Mouse (Mus musculus): ENCODE data around the gene Cadps2.

The Cadps2 gene

GRCm38 (mm10) chr6:23250288-23250955 lies 588.8 kb downstream of the Cadps2 start:
- no peak for DNase-seq

GRCm38 (mm10) chr6:23249616-23250287 lies 589.5 kb downstream of the Cadps2 start:
- peak in 1 of 2 experiments; percentile 28 for DNase-seq

GRCm38 (mm10) chr6:23249053-23249401 lies 590.2 kb downstream of the Cadps2 start:
- DNase-seq: no peak

GRCm38 (mm10) chr6:23248313-23249052 lies 590.7 kb downstream of the Cadps2 start, which contains the start of gene Fezf1:
TSS of gene Fezf1 (minus strand) at chr6:23248362.
- DNase-seq: no peak

- peak in 1 of 2 experiments; percentile 26 for DNase-seq
Observed at GRCm38 (mm10) chr6:23247512-23248312, 591.5 kb downstream of the Cadps2 start.

GRCm38 (mm10) chr6:23246790-23247511 lies 592.3 kb downstream of the Cadps2 start:
- no peak for DNase-seq

GRCm38 (mm10) chr6:23246061-23246789 lies 593.0 kb downstream of the Cadps2 start:
- DNase-seq: no peak

- peak in 1 of 2 experiments; percentile 20 for DNase-seq
Observed at GRCm38 (mm10) chr6:23245545-23246011, 593.6 kb downstream of the Cadps2 start.

GRCm38 (mm10) chr6:23245121-23245520 lies 594.1 kb downstream of the Cadps2 start:
- DNase-seq: no peak

GRCm38 (mm10) chr6:23243821-23244760 lies 595.1 kb downstream of the Cadps2 start:
- peak in 1 of 2 experiments; percentile 20 for DNase-seq
